Mouse (Mus musculus) gastrocnemius, postnatal 10 days (tissue): ENCODE results near the gene Ciapin1. TPM values are rescaled to one million over a fixed set of nuclear protein-coding genes. Genes with fewer than 3 reads are reported as not detected.
"Not testable (repeated sequence)": the region's sequence is repeated elsewhere in the genome, so short reads cannot be mapped to it uniquely, and the experiment has no call there.

ENCODE experiments used
- DNase-seq: peaks from one replicate; pipeline ENCODE4 v3.0.0; 2021; ENCODE audit warnings: mixed read lengths
- total RNA-seq, 2 experiments: library from RNA; stranded (reverse); gene quantifications; 2 replicates each; pipeline ENCODE4 v1.2.3; 2021

Gene Ciapin1
- total RNA-seq, 2 experiments from 2014 or later = 32.5 to 33.1 TPM

DNA sequence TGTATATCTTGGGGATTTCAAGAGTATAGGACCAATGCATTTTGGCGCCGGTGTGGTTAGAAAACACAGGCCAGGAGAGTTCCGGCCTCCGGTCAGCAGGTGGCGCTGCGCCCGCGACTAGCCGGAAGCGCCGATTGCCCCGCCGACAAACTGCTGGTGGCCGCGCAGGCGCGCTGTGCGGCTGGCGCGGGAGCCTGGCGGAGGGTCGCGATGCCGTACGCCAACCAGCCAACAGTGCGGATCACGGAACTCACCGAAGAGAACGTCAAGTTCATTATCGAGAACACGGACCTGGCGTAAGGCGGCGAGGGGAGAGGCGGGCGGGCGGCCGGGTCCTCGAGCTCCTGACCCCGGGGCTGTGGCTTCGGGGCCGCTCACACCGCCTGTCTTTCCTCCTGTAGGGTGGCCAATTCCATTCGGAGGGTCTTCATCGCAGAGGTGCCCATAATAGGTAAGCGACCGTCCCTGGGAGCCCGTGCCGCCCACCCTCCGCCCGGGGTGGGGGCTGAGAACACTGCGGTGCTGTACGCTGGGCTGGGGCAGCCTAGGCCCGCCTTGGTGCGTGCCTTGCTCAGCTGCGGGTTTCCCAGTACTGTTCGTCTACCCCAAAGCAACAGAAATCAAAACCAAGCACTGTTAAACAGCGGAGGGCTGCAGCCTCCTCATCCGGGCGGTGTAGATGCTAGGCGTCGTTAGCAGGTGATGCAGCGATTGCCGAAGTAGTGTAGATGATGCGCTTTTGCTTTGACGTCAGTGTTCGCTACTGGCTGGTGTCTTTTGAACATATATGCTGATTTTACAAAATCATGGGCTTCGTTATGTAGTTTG is 19.4 kb upstream of the Ciapin1 start, which contains the start of gene Polr2c:
TSS of gene Polr2c (plus strand) at position 105 of the 828 bp plus-strand sequence.
- DNase-seq = peak; percentile 95

DNA sequence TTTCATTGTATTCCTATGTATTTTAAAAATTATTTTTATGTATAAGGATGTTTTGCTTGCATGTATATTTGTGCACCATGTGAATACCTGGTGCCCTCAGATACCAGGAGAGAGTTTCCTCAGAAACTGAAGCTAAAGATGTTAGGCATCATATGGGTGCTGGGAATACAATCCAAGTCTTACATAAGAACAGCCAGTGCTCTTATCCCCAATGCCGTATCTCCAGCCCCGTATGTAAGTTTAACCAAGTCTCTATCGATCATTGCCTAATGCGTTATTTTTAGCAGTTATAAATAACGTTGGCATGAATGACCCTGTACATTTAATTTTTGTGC is 18.8 kb upstream of the Ciapin1 start:
- DNase-seq = no peak

DNA sequence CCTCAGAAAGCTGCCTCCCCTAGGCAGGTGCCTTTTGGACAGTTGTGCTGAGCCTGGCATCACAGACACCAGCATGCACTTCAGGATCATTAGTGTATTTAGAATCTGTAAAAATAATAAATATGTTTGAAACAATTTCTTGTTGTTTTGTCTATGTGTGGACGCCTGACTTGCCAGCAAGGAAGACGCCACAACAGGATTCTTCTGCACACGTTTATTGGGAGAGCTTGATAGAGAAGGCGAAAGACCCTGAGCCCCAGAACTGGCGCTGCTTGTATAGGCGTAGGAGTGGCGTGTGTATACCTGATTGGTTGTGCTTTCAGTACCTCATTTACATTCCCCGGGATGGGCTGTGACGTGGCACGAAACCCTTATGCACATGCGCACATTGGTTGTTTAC is 16.6 kb upstream of the Ciapin1 start:
- not testable (repeated sequence) for DNase-seq

DNA sequence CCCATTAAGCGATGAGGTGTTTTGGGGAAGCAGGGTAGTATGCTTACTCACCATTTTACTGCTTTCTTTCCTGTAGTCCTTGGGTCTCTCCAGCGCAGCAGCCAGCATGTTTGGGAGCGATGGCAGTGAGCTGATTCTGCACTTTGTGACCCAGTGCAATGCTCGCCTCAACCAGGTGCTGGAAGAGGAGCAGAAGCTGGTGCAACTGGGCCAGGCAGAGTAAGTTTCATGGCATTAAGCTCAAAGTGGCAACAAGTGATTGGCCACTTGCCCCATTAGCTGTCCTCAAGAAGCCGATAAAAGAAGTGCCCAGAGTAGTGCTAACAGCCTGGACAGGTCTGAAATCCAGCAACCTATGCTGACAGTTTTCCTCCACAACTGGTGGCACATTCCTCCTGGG is 11.9 kb upstream of the Ciapin1 start:
- no peak for DNase-seq

DNA sequence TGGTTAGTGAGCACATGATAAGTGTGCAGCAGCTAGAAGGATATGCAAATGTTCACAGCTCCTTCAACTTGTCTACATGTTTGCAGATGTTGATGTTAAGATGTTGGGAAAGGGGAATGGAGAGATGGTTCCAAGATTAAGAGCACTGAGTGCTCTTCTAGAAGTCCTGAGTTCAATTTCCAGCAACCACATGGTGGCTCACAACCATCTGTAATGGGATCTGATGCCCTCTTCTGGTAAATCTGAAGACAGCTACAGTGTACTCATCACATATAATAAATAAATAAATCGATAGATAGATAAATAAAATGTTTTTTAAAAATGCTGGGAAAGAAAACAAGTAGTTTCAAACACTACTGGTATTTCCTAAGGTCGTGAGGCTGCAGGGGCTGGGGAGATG is 3.0 kb upstream of the Ciapin1 start:
- DNase-seq = no peak

DNA sequence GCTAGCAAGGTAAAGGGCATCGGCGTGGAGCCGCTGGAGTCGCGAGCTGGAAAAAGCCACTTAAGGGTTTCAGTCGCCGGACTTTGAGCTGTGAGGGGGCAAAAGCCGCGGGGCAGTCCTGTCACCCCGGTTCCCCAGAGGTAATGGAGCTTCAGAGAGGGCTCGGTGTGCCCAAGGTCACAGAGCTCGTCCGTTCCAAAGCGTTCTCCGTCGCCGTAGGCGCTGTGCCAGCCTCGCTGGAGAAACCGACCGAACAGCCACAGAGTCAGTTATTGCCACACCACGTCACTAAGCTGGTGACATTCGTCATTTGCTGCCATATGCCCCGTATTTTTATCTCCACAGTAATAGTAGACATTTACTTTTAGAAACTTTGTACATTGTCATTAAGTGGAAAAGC is 442 bp upstream of the Ciapin1 start:
- DNase-seq = peak; percentile 80

DNA sequence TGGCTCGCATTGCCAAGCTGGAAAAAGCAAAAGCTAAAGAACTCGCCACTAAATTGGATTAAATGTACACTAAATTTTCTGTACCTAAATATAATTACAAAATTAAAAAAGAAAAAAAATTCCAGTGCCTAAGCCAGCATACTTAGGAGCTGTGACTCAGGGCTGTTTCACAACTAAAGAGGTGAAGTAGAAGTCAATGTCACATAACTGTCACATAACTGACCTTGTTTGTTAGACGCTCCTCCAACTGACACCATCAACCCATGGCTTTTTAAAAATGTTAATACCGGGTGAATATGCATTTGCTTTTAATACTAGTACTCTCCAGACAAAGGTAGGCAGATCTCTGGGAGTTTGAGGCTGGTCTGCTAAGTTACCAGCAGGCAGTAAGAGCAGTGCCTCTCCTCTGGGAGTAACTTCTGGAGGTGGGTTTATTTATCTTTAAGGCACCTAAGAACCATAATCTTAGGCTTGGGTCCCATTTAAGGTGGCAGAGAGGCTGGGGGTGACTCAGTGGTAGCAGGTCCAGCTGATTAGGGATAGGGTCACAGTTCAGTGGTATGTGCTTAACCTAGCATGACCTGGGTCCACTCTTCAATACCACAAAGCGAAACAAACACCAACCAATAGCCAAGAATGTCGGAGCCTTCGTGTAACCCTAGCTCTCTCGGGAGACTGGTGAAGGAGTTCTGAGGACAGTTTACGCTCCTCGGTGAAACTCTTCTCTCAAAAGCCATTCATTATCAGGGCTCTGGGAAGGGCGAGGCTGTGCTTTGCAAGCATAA is 1.5 kb downstream of the Ciapin1 start:
- DNase-seq = no peak

DNA sequence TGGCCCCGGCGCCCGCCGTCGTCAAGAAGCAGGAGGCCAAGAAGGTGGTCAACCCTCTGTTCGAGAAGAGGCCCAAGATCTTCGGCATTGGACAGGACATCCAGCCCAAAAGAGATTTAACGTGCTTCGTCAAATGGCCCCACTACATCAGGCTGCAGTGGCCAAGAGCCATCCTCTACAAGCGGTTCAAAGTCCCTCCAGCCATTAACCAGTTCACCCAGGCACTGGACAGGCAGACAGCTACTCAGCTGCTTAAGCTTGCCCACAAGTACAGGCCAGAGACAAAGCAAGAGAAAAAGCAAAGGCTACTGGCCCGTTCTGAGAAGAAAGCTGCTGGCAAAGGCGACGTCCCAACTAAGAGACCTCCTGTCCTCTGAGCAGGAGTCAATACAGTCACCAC is 2.4 kb downstream of the Ciapin1 start:
- DNase-seq = not testable (repeated sequence)

DNA sequence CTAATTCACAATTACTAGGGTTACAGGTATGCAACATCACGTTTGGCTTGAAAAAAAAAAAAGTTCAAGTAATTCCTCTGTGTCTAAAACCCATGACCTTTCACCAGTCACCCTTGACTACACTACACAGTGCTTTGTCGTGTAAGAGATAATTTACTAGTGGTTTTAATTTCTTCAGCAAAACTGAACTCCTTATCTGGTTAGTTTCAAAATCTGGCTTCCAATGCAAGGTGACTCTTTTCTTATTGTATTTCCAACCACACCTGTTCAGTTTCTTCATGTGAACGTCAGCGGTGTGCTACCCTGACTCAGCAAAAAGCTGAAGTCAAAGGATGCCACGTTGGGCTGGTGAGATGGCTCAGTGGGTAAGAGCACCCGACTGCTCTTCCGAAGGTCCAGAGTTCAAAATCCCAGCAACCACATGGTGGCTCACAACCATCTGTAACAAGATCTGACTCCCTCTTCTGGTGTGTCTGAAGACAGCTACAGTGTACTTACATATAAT is 4.2 kb downstream of the Ciapin1 start:
- DNase-seq = not testable (repeated sequence)

DNA sequence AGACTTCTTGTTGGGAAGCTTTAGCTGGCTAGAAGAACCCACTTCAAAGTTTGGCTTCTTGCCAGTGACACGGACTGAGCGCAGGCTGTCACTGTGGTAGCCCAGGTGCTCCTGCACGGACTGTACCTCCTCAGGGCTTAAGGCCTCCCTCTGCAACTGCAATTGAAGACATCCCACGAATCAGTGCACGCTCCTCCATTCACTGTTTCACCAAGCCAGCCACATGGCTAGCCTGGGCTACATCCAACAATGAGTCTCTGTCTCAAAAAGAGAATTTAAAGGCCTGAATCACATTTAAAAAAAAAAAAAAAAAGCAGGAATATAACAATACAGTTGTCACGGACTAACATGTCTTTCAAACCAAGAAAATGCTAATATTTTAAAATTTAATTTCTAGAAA is 9.9 kb downstream of the Ciapin1 start:
- no peak for DNase-seq

DNA sequence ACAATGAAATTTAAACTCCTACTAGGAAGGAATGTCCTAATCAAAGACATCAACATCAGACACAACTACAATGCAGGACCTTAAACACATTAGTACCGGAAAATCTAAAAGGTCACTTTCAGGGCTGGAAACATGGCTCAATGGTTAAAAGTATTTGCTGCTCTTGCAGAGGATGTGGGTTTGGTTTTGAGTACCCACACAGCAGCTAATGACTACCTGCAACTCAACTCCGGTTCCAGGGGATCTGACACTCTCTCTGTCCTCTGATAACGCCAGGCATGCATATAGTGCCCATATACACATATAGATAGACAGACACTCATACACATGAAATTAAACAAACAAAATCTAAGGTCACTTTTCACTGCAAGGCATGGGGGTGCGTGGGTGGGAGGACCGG is 11.9 kb downstream of the Ciapin1 start:
- no peak for DNase-seq

DNA sequence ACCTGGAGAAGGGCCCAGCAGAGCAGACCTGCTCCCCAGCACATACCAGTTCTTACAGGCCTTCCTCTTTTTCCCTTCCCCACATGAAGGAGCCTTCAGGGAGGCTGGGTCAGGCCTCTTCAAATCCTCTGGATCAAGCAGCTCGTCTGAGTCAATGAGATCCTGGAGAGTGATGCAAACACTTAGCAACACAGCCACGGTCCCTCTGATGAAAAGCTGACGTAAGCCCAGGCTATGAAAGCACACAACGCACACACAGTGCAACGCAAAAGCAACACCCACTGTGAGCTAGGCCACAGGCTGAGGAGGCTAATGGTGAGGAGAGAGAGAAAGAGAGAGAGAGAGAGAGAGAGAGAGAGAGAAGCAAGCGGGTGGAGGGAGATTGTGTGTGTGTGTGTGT is 13.0 kb downstream of the Ciapin1 start:
- no peak for DNase-seq

DNA sequence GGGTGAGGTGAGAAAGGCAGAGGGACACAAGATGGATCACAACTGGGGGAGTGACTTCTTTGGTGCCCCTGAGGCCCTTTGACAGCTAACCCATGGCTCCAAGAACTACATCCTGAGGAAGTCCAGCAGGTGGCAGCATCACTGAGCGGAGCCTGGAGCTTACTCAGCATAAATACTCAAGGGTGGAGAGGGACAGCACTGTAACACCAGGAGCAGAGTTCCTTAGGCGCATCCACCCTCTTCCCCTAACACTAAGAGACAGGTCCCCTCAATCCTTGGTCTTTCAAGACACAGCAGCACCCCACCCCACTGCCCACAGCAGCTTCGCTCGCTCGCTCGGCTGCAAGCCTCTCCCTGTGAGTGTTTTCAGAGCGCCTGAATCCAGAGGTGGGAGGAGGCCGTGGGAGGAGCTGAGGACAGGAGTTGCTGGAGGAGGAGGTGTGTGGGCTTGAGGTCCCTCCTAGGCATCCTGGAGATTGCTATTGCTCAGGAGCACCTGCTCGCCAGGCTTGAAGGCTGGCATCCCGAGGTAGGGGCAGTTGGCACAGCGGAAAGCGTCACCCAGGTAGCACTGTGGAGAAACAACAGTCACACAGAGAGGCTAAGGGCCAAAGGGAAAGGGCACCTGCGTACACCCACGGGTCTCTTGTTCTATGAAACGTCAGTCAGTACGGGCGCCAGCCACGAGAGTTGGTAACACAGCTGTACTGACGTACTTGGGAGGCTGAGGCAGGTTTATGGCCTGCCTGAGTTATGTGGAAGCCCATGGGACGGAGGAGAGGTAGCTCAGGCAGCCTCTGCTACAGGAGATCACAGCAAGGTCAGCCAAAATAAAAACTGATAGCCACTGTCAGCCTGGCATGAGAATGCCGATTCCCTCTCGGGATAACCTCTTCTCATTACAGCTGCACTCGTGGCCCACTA is 15.3 kb downstream of the Ciapin1 start:
- DNase-seq = peak; percentile 56

DNA sequence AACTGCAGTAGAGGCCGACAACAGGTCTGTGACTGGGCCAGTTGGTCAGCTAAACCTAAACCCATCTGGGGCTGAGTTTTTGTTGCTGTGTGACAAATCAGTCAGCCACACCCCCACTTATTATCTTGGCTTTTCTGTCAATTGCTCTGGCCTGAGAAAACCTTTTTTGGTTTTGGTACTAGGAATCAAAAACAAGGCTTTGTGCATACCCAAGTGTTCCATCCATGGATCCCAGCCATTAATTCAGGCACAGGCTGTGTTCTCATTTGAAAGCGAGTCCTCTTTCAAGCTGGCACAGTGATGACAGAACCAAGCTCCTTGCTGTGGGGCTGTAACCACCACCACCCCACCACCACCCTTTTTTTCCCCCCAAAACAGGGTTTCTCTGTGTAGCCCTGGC is 16.8 kb downstream of the Ciapin1 start:
- DNase-seq = no peak

DNA sequence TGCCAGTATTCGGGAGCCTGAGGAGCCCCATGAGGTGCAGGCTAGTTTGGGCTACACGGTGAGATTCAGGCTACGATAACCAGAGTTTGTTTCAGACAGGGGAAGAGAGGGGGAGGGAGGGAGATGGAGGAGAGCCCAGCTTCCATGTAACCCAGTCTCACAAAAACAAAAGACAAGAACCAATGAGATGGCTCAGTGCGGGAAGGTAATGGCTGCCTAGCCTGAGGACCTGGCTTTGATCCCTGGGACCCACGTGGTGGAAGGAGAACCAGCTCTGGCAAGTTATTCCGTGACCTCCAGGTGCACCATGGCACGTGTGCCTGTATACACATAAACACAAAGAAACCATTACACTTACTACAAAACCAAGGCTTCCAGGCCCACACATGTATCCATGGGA is 17.6 kb downstream of the Ciapin1 start:
- DNase-seq = no peak

DNA sequence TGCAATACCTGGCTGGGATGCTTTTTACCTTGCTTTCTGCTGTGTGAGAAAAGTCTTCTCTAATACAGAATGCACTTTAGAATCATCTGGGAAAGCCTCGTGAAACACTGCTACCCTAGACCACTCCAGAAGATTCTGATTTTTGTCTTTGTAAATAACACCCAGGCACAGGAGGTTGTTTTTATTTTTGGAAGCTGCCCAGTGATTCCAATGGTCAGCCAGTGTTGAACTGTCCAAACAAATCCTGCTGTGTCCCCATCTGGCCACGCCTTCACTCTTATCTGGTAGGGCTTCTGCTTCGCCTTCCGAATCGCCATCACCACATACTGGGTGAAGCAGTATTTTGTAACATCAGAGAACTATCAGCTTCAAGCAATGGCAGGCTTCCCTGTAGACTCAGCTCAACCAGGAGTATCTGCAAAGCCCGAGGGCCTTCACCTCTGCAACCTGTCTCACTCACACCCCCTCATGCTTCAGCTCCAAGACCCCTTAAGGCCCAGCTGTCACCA is 18.4 kb downstream of the Ciapin1 start:
- no peak for DNase-seq

DNA sequence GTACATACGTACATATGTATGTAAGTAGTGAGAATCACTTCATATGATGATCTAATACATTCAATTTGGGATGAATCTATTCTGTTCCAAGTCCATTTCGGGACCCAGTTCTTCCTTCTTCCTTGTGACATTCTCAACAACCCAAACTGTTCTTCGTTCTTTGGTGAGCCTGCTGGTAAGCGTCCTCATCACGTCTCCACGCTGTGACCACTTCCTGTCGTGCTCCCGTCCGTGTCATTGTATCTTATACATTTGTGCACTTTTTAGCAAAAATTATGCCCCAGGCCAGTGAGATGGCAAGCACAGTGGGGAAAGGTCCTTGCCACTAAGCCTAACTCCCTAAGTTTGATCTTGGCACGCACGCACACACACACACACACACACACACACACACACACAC is 20.2 kb downstream of the Ciapin1 start:
- DNase-seq = no peak

DNA sequence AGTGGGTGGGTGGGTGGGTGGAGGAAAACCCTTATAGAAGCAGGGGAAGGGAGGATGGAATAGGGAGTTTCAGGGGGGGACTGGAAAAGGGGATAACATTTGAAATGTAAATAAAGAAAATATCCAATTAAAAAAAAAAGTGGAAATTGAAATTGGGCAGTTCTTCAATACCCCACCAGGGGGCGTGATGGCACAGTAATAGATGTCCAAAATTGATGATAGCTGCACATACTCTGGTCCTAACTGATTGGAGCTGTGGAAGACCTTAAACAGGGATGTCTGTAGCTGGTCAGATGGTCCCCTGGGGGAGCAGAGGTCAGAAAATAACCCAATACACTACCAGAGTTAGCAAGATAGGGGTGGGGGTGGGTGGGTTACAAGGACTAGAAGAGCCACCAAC is 23.6 kb downstream of the Ciapin1 start:
- DNase-seq = no peak

DNA sequence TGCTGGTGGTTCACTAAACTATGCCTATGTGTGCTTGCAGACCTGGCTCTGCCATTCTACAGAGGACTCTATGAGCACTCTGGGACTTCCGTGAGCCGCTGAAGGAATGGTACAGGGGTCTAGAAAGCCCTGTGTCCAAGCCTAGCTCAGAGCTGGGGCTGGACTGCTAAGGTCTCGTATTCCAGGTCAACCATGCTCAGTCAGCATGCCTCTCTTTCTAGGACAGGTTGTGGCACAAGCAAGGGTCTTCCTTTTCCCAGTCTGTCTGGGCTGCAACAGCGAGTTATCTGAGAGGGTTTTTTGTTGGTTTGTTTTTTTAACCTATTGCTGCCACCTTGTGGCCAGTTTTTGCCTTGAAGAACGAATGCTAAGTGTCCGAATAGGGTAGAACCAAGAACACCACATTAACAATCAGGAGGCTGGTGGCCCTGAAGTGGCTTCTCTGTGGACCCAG is 25.5 kb downstream of the Ciapin1 start:
- DNase-seq = peak; percentile 83

DNA sequence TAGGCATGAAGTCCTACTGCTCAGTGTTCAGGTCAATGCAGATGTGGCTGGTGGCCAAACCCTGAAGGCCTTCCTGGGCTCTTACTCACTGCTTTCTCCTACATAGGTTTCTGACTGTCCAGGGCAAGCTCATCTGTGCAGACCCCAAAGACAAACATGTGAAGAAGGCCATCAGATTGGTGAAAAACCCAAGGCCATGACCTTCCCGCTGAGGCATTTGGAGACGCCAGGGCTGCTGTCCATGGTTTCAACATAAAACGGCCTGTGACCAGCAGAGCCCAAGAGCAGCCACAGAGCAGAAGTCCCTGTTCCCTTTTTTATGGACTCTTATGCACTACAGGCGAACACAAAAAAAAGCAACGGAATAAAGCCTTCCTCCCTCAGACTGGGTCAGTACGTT is 26.5 kb downstream of the Ciapin1 start:
- no peak for DNase-seq

DNA sequence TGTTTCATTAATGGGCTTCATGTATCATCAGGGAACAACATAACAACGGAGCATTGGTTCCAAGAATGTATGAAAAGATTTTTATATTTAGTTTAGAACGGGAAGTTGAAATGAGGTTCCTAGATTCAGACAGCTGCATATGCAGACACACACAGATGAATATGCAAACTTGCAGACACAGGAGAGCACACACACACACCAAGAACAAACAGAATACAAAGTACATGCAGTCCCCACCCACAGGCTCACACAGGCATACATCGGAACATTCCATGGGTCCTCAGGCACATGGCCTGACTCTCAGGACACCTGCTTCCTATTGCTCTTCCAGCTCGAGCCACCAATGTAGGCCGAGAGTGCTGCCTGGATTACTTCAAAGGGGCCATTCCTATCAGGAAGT is 27.3 kb downstream of the Ciapin1 start:
- DNase-seq = no peak

DNA sequence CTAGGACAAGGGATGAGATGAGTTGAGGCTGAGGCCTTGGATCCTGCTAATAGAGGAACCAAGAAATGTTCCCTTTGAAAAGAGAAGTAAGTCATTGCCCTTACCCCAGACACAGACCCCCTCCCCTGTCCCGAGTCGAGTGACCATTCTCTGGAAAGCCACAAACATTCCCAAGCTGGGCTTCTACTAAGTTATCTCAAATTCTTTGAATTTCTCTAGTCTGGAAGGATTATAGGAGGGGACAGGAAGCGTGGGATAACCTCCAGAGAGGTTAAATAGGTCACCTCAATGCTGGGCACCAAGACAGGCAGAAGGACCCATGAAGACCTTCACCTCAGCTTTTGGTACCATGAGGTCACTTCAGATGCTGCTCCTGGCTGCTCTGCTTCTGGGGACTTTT is 28.0 kb downstream of the Ciapin1 start, which contains the start of gene Ccl17:
TSS of gene Ccl17 (plus strand) at position 301 of the 400 bp plus-strand sequence.
- DNase-seq = no peak
